Mouse (Mus musculus) spleen, adult 2 months (tissue): ENCODE data around the gene Prss56. TPM values are rescaled to one million over a fixed set of nuclear protein-coding genes. Genes with fewer than 3 reads are reported as not detected.

Source experiments
- DNase-seq, 2 experiments: peaks; one replicate each; pipeline versions ENCODE4 v3.0.0 to v3.0.0-alpha.2; 2012 to 2021; ENCODE audit warnings: low spot score in 2 of 2, low read depth in 1 of 2
- H3K27ac ChIP-seq: fragments of 200-500 bp; 2 replicates; pipeline ENCODE4 v1.5.1; 2012; ENCODE audit warnings: low read length, inconsistent platforms; ENCODE audit not compliant: insufficient read depth
- H3K27me3 ChIP-seq: fragments of 200-500 bp; 2 replicates; pipeline ENCODE4 v1.6.1; 2012; ENCODE audit warnings: mild to moderate bottlenecking, moderate library complexity, low read length, inconsistent platforms; ENCODE audit not compliant: control insufficient read depth, insufficient read depth
- H3K36me3 ChIP-seq: fragments of 200-500 bp; 2 replicates; pipeline ENCODE4 v1.6.1; 2012; ENCODE audit warnings: mild to moderate bottlenecking, low read length, inconsistent platforms; ENCODE audit not compliant: control insufficient read depth, insufficient read depth
- H3K4me1 ChIP-seq: fragments of 200-500 bp; 2 replicates; pipeline ENCODE4 v1.6.1; 2011; ENCODE audit warnings: inconsistent platforms; ENCODE audit not compliant: control insufficient read depth, insufficient read depth, insufficient read length
- H3K4me3 ChIP-seq: fragments of 200-500 bp; 2 replicates; pipeline ENCODE4 v1.5.1; 2011; ENCODE audit warnings: mild to moderate bottlenecking, inconsistent platforms; ENCODE audit not compliant: insufficient read depth, insufficient read length; ENCODE audit errors: extremely low read depth
- CTCF ChIP-seq: fragments of 200-500 bp; IDR thresholded peaks from 2 replicates; pipeline ENCODE4 v1.5.1; 2011; ENCODE audit warnings: mild to moderate bottlenecking, inconsistent platforms; ENCODE audit not compliant: insufficient read depth, insufficient read length, insufficient replicate concordance; ENCODE audit errors: extremely low read depth
- POLR2A ChIP-seq: fragments of 200-500 bp; IDR thresholded peaks from 2 replicates; pipeline ENCODE4 v1.6.1; 2011; ENCODE audit warnings: low read depth, low read length, inconsistent platforms
- WGBS: fragments of 180-500 bp; shearing (Covaris S2); methylation state at CpG from one replicate; pipeline ENCODE4 v1.1.7; 2018; 5-methylcytosine and 5-hydroxymethylcytosine counted together
- polyA plus RNA-seq: library from polyadenylated mRNA; depleted of rRNA; stranded (reverse); fragments of >200 nt; gene quantifications from 2 replicates; pipeline ENCODE4 v1.2.3, GENCODE M21; 2012; rRNA removed

The Prss56 gene
- not detected in 2 replicates for polyA plus RNA-seq

DNA sequence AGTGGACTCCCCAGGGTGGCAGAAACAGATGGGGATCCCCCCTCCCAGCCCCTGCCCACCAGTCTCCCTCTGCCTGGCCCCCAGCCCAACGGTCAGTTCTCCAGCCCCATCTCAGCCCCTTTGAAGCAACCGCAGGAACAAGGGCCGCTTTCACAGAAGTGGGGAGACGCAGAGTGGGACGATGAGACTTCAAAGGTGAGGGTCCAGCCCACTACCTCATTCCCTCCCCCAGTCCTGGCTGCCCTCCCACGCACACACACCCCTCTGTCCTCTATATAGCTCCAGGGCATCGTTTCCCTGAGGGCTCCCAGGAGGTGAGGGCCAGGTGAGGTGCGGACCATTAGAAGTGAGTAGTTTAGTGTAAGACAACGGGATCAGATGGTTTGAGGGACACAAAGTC lies at the start of gene Prss56:
Gene Prss56, plus strand, starts transcription at position 301 of the 400 bp plus-strand sequence.
- Histone ChIP-seq H3K4me1 (peaks cover 9% of the 10 kb centered on the region; the same call in 1 of the 2 replicates), H3K27me3 (peaks cover 16% of the 10 kb centered on the region), H3K4me3 (no peak within 1 kb of the TSS), H3K27ac (no peak within 1 kb of the TSS), H3K36me3 (no peaks in the 10 kb centered on the region)
- TF ChIP-seq CTCF (no peak), POLR2A (no peak)
- no peak for DNase-seq
- WGBS: 78% methylated on average over 9 of the region's 9 CpGs

DNA sequence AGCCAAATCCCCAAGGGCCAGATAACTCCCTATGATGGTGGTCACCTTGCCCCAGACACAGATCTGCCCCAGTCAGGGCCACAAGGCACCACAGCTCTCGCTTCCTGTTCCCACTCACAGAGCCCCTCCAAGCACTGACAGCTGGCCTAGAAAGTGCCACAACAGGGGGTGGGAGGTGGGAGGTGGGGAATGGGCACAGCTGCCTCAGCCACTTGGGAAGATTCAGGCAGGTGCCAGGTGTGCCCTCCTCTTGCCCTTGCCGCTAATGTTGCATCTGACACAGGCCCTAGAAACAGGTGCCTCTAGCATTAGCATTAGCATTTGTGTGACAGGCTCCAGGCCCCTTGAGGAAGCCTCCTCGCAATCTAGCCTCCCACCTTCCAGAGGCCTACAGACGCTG lies 41.6 kb upstream of the Prss56 start:
- DNase-seq: no peak
- Histone ChIP-seq H3K4me1 (no peaks in the 10 kb centered on the region), H3K27me3 (no peaks in the 10 kb centered on the region), H3K36me3 (no peaks in the 10 kb centered on the region), H3K4me3 (no peak overlapping the region), H3K27ac (no peak overlapping the region)
- no peak for TF ChIP-seq POLR2A
- no peak for TF ChIP-seq CTCF
- WGBS: 87% methylated on average over 4 of the region's 4 CpGs

DNA sequence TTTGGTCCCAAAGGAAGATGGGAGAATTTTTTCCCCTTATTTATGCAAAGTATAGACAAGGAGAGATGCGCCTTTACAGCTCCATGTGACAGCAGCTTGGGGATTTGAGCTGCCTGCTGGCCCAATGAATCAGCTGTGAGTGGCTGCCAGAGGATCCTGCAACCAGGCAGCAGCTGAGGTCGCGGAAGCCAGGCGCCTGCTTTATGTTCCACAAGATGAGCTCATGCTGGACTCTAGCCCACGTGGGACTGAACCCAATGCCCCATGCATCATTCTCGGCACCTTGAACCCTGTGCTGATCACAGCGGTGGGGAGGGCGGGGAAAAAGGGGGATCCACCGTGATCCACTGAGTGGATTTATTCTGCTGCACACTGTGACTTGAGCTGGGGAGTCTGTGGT lies 40.7 kb upstream of the Prss56 start:
- Histone ChIP-seq H3K27ac (no peak overlapping the region), H3K27me3 (no peaks in the 10 kb centered on the region)
- WGBS: 81% methylated on average over 9 of the region's 9 CpGs

DNA sequence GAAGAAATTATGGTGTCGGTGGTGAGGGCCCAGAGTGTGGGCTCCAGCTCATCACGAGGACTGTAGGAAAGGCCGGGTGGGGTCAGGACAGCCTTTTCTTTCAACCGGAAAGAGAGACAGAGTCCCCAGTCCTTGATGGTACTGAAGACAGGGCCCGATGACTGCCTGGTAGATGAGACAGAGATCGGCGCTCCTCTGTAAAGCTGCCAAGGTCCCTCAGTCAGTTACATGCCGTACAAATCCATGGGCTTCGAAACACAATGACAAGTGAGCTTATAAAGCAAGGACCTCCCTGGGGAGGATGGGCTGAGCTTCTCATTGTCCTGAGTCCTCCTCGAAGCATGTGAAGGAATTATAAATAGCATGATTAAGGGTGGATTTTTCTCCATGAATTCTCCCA lies 40.0 kb upstream of the Prss56 start:
- DNase-seq: no peak
- Histone ChIP-seq H3K27ac (no peak overlapping the region), H3K4me3 (no peak overlapping the region), H3K36me3 (no peaks in the 10 kb centered on the region), H3K4me1 (no peaks in the 10 kb centered on the region), H3K27me3 (no peaks in the 10 kb centered on the region)
- no peak for TF ChIP-seq POLR2A
- 89% methylated on average over 10 of the region's 10 CpGs for WGBS

More for the DNA sequence above, 40.7 kb upstream of the Prss56 start:
- H3K36me3 ChIP-seq: no peaks in the 10 kb centered on the region
- no peaks in the 10 kb centered on the region for H3K4me1 ChIP-seq
- H3K4me3 ChIP-seq: no peak overlapping the region
- DNase-seq: no peak
- no peak for TF ChIP-seq POLR2A
- no peak for TF ChIP-seq CTCF

DNA sequence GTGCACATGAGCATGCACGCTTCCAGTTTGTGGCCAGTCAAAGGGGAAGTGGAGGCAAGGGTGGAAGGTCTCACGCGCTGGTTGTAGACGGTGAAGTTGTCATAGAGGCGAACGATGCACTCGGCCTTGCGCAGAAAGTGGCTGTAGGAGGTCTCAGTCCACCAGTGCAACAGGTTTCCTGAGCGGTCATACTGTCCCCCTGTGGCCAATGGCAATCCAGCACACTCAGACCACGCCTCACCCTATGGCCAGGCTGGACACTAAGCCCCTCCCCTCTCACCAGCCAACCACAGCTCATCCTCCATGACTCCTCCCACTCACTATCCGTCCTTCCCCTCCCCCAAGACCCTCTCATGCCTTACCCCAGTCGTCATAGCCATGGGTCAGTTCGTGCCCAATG lies 33.7 kb upstream of the Prss56 start:
- no peak for DNase-seq
- TF ChIP-seq POLR2A (no peak), CTCF (no peak)
- Histone ChIP-seq H3K4me1 (peaks cover 4% of the 10 kb centered on the region), H3K27ac (no peak overlapping the region), H3K4me3 (no peak overlapping the region), H3K36me3 (no peaks in the 10 kb centered on the region), H3K27me3 (peaks cover 5% of the 10 kb centered on the region; the same call in 1 of the 2 replicates)
- 39% methylated on average over 13 of the region's 13 CpGs for WGBS

DNA sequence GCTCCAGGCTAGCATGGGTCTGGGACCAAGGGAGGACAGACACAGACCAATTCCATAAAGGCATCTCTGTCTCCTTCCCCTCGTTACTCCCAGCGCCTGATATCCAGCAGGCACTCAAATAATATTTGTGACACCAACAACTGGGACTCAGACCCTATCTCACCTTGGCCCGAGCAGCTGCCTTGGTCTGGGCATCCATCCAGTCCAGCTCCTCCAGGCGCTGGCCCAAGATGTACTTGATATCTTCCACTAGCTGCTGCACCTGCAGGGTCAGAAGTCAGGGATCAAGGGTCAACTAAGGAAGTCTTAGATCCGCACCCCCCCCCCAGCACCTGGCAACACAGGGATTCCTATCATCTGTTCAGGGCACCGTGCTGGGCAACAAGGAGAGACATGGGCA lies 31.8 kb upstream of the Prss56 start:
- H3K4me1 ChIP-seq: peaks cover 7% of the 10 kb centered on the region
- TF ChIP-seq CTCF (no peak), POLR2A (no peak)
- DNase-seq: no peak
- H3K4me3 ChIP-seq: no peak overlapping the region
- H3K27ac ChIP-seq: no peak overlapping the region
- H3K27me3 ChIP-seq: peaks cover 10% of the 10 kb centered on the region
- H3K36me3 ChIP-seq: no peaks in the 10 kb centered on the region
- WGBS: 88% methylated on average over 6 of the region's 6 CpGs

DNA sequence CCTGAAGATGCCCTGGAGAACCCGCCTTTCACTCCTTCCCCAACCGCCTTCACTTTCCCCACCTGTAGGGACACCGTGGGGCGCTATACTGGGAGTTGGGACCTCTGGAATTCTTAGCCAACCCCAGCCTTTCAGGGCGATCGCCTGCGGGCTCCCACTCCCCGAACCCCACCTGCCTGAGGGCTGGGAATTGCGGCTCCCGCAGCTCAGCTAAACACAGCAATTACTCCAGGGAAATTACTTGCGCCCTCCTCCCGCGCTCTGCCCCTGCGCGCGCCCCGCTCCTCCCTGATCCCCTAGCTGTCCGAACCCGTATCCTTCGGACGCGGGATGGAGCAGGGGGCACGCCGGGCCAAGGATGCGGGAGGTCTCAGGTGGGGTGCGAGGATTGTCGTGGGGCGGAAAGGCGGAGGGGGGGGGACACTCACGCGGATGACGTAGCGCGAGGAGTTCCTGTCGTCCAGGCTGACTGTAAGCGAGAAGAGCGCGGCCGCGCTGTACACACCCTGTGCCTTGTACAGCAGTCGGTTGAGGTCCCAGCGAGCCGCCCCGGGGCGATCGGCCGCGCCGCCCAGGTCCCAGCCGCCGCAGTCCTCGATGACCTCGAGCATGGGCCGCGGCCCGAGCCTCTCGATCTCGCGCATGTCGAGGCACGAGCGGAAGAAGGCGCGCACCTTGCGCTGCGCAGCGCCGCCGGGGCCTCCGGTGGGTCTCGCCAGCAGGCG lies 29.2 kb upstream of the Prss56 start:
- 4% methylated on average over 66 of the region's 72 CpGs for WGBS
- no peak for TF ChIP-seq CTCF
- TF ChIP-seq POLR2A: no peak
- peaks cover 11% of the 10 kb centered on the region for H3K27me3 ChIP-seq

More for the DNA sequence above, 29.2 kb upstream of the Prss56 start:
- H3K4me3 ChIP-seq: no peak overlapping the region
- peaks cover 7% of the 10 kb centered on the region for H3K4me1 ChIP-seq
- no peak for DNase-seq
- no peaks in the 10 kb centered on the region for H3K36me3 ChIP-seq
- no peak overlapping the region for H3K27ac ChIP-seq
